Mouse (Mus musculus) limb, embryonic 13.5 days (tissue): ENCODE results near the gene Rab9b. TPM values are rescaled to one million over a fixed set of nuclear protein-coding genes. Genes with fewer than 3 reads are reported as not detected.

Experiments
- ATAC-seq: fragments of 200-750 bp; cut with Nextera tagmentation; 2 replicates; pipeline ENCODE4 v1.8.0; 2017; ENCODE audit warnings: low read depth, moderate number of reproducible peaks, moderate TSS enrichment; ENCODE audit not compliant: low FRiP score
- H3K27ac ChIP-seq: fragments of 300-500 bp; sonication (generic); 2 replicates; pipeline ENCODE4 v1.5.1; 2015; ENCODE audit warnings: inconsistent platforms, mild to moderate bottlenecking, moderate library complexity
- H3K27me3 ChIP-seq: fragments of 300-500 bp; sonication (generic); 2 replicates; pipeline ENCODE4 v1.6.1; 2015; ENCODE audit warnings: mild to moderate bottlenecking, inconsistent platforms
- H3K36me3 ChIP-seq: fragments of 300-500 bp; sonication (generic); 2 replicates; pipeline ENCODE4 v1.6.1; 2015; ENCODE audit warnings: inconsistent platforms, mild to moderate bottlenecking, moderate library complexity
- H3K4me1 ChIP-seq: fragments of 300-500 bp; sonication (generic); 2 replicates; pipeline ENCODE4 v1.6.1; 2015; ENCODE audit warnings: inconsistent platforms
- H3K4me2 ChIP-seq: fragments of 300-500 bp; sonication (generic); replicated peaks from 2 replicates; pipeline ENCODE4 v1.6.1; 2015; ENCODE audit warnings: inconsistent platforms, mild to moderate bottlenecking, moderate library complexity
- H3K4me3 ChIP-seq: fragments of 300-500 bp; sonication (generic); 2 replicates; pipeline ENCODE4 v1.5.1; 2015; ENCODE audit warnings: moderate library complexity, mild to moderate bottlenecking, inconsistent platforms
- H3K9ac ChIP-seq: fragments of 300-500 bp; sonication (generic); 2 replicates; pipeline ENCODE4 v1.6.1; 2015; ENCODE audit warnings: mild to moderate bottlenecking, inconsistent platforms
- H3K9me3 ChIP-seq: fragments of 300-500 bp; sonication (generic); 2 replicates; pipeline ENCODE4 v1.6.1; 2016; ENCODE audit warnings: inconsistent platforms
- WGBS: fragments of 180-500 bp; shearing (Covaris S2); methylation state at CpG from one replicate; pipeline ENCODE4 v1.1.7; 2015; 5-methylcytosine and 5-hydroxymethylcytosine counted together
- polyA plus RNA-seq: library from polyadenylated mRNA; unstranded; fragments of >200 nt; fragmentation: Nextera tagmentation; extraction: Ambion mirVana; gene quantifications from 2 replicates; pipeline ENCODE4 v1.2.1, GENCODE M21; 2015

Gene Rab9b
- polyA plus RNA-seq = 0.22 and 0.46 TPM in 2 replicates

DNA sequence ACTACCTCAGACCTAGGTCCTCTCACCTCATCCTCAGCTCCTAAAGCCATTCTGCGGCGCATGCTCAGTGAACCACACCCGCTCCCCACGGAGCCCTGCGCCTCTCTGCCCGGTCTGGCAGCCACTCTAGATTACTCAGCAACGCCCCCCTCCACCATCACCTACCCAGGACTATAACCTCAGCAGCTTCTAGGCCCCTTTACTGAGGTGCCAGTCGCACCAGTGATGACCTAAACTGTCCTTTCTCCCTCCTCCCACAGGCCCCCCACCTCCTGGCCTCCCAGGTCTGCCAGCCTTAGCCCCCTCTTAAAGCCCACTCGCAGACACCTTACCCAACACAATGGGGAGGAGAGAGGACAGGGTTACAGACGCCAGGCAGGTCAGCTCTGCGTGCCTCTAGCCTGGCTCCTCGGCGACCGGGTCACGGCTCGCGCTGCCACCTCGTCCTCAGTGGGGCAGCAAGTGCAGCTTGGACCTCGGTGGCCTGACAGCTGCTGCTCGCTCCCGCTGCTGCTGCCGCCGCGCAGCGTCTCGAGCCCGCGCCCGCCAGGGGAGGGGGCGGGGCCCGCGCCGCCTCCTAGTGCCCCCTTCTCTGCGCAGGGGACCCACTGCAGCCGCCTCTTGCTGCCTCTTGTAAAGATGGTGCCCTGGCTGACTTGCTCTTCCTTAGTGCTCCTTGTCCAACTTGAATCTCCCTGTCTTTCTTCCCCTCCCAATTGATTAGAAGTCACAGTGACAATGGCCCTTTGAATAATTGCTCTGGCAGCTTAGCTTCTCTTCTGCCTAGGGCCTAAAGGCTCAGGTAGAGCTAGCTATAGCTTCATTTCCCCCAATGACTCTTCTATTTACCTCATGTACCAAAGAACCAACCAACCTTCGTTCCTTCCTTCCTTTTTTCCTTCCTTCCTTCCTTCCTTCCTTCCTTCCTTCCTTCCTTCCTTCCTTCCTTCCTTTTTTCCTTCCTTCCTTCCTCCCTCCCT, at the start of gene Rab9b:
Gene Rab9b, minus strand, starts transcription at position 695 of the 980 bp plus-strand sequence.
- Histone ChIP-seq H3K4me2 (peak within 1 kb of the TSS; percentile 74), H3K4me3 (peak within 1 kb of the TSS; percentile 49), H3K9me3 (no peaks in the 10 kb centered on the region), H3K36me3 (no peaks in the 10 kb centered on the region), H3K27me3 (peaks cover 22% of the 10 kb centered on the region), H3K4me1 (no peaks in the 10 kb centered on the region), H3K9ac (peak within 1 kb of the TSS; percentile 50), H3K27ac (no peak within 1 kb of the TSS)
- ATAC-seq = peak; percentile 71
- WGBS = 14% methylated on average over 28 of the region's 36 CpGs

DNA sequence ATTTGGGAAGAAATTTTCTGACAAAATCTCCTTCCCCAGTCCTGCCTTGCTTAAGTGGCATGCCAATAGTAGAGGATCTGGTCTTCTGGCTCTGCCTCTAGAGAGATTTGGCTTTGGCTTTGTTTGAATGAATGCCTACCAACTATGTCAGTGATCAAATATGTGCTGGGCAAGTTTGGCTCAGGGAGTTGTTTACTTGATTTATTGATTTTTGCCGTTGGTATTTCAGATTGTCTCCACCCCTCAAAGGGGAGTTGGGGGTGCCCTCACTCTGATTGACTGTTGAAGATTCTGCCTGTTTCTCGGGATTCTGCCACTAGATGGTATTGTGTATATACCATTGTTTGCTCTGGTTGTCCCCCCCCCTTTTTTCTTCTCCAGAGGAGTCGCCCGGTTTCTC, 35.8 kb upstream of the Rab9b start:
- Histone ChIP-seq H3K4me1 (no peaks in the 10 kb centered on the region), H3K9ac (no peak overlapping the region), H3K9me3 (no peaks in the 10 kb centered on the region), H3K4me3 (no peak overlapping the region), H3K27me3 (no peaks in the 10 kb centered on the region), H3K27ac (no peak overlapping the region), H3K36me3 (no peaks in the 10 kb centered on the region), H3K4me2 (no peak overlapping the region)
- 61% methylated on average over 4 of the region's 4 CpGs for WGBS
- ATAC-seq = no peak

DNA sequence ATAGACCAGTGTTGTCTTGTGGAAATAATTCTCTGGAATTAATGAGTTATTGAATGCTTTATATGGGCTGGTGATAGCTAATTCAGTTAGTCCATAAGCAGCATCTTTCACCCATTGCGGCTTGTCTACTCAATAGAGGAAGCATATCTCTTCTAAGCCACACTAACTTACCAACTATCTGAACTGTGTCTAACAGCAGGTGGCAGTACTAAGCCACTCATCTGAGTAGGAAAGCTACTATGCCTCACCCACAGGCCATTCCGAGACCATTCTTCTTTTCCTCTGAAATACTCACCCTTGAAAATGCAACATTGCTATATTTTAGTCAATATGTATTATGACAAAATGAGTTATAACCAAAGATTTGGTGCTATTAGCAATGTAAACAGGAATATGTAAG, 27.2 kb upstream of the Rab9b start:
- H3K9ac ChIP-seq = no peak overlapping the region
- H3K9me3 ChIP-seq = no peaks in the 10 kb centered on the region
- no peaks in the 10 kb centered on the region; the same call in 1 of the 2 replicates for H3K27me3 ChIP-seq
- 61% methylated on average over 2 of the region's 2 CpGs for WGBS
- no peaks in the 10 kb centered on the region for H3K36me3 ChIP-seq
- no peak for ATAC-seq
- H3K4me3 ChIP-seq = no peak overlapping the region
- no peak overlapping the region for H3K27ac ChIP-seq
- no peak overlapping the region for H3K4me2 ChIP-seq
- H3K4me1 ChIP-seq = no peaks in the 10 kb centered on the region

DNA sequence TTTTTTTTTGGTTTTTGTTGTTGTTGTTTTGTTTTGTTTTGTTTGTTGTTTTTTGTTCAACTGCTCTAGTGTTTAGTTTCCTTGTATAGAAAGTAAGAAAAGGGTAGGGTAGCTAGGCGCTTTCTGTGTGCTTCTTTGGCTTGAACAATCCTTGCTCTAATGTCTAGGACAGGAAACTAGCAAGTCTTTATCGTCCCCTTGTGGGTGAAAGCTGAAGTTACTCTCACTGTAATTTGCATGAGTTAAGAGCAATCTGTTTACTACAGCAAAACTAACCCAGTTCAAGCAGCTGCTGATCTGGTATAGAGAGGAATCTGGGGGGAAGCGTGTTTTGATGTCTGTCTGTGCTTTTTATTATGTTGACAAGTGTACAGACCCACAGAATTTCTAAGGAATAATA, 18.3 kb downstream of the Rab9b start:
- Histone ChIP-seq H3K9ac (no peak overlapping the region), H3K4me1 (no peaks in the 10 kb centered on the region), H3K27me3 (no peaks in the 10 kb centered on the region), H3K9me3 (no peaks in the 10 kb centered on the region), H3K36me3 (no peaks in the 10 kb centered on the region), H3K4me2 (no peak overlapping the region), H3K27ac (no peak overlapping the region), H3K4me3 (no peak overlapping the region)
- ATAC-seq = no peak
- WGBS = 38% methylated on average over 3 of the region's 3 CpGs

DNA sequence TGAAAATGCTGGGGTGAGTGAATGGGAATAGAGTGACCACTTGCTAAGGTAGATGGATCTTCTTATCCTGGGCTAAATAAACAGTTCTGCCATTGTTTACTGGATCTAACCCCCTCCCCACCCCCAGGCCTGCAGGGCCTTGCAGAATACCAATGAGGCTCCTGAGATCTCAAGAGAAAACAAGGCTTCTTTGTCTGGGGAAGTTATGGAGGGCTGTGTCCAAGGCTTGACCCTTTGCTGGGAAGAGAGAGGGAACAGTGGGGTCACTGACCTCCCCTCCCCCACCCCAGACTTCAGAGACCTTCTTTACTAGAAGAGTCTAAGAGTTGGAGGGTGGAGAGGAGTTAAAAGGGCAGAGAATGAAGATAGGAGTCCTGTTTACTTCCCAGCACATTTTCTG, 39.9 kb downstream of the Rab9b start:
- no peak overlapping the region for H3K9ac ChIP-seq
- H3K4me3 ChIP-seq = no peak overlapping the region
- no peak for ATAC-seq
- H3K4me1 ChIP-seq = no peaks in the 10 kb centered on the region
- H3K4me2 ChIP-seq = no peak overlapping the region
- H3K27ac ChIP-seq = no peak overlapping the region
- no peaks in the 10 kb centered on the region for H3K9me3 ChIP-seq
- H3K36me3 ChIP-seq = no peaks in the 10 kb centered on the region
- H3K27me3 ChIP-seq = peaks cover 10% of the 10 kb centered on the region; the same call in 1 of the 2 replicates

DNA sequence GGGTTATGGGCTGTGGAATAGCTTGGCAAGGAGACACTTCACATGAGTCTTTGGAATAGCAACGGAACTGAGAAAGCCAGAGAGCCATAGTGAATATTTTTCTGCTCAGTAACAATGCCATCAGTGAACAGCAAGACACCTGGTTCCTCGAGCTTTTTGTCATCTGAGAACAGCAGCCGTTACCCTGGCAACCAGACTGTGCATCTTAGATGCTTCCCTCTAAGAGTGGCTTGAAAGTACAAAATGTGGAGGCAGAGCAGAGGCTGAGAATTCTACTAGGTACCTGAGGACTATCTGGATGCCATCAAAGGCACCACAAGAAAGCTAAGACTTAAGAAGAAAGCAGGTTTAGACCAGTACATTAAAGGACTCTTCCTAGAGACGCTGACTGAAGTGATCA, 43.5 kb downstream of the Rab9b start:
- 64% methylated on average over 4 of the region's 4 CpGs for WGBS
- Histone ChIP-seq H3K36me3 (no peaks in the 10 kb centered on the region), H3K9ac (no peak overlapping the region), H3K9me3 (no peaks in the 10 kb centered on the region), H3K4me1 (no peaks in the 10 kb centered on the region), H3K4me3 (no peak overlapping the region), H3K4me2 (no peak overlapping the region), H3K27me3 (peaks cover 6% of the 10 kb centered on the region; the same call in 1 of the 2 replicates), H3K27ac (no peak overlapping the region)
- ATAC-seq = no peak

DNA sequence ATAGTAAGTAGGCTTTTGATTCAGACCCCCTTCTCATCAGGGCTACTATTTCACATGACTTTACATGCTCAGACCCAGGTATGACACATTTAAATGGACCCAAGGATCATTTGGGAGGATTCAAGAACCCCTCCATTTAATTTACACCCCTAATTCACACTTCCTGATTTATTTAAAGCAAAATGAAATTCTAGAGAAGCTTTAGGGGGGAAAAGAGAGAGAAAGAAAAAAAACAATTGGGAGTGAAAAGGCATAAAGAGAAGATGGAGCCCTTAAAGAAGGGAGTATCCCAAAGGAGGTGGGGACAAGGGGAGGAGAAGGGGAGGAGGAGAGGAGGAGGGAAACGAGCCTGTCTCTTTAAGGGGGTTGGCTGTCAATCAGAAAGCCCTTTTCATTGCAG, 46.2 kb downstream of the Rab9b start, which contains the start of gene Plp1:
Gene Plp1, plus strand, starts transcription at position 301 of the 400 bp plus-strand sequence.
- Histone ChIP-seq H3K27me3 (peaks cover 19% of the 10 kb centered on the region; the same call in 1 of the 2 replicates), H3K4me2 (no peak within 1 kb of the TSS), H3K27ac (no peak within 1 kb of the TSS), H3K9me3 (no peaks in the 10 kb centered on the region), H3K36me3 (no peaks in the 10 kb centered on the region), H3K9ac (no peak within 1 kb of the TSS), H3K4me1 (no peaks in the 10 kb centered on the region), H3K4me3 (no peak within 1 kb of the TSS)
- ATAC-seq = no peak
- WGBS = 44% methylated on average over 1 of the region's 1 CpGs

DNA sequence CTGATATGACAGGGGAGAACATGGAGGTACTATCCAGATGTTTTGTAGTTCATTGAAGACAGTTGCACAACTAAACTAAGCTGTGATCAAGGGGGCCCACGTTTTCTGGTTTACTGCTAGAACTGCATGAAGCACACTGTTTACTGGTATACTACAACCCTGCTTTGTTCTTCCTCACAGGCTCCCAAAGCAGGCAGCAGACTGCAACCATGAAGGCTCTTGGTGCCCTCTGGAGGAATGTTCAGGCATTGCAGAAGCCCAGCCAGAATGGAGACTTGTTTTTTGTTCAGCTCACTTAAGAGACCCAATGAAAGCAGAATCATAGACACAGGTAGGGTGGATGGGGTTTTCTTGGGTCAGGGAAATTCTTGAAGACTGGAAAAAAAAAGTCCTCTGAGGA, 48.3 kb downstream of the Rab9b start:
- Histone ChIP-seq H3K4me2 (no peak overlapping the region), H3K4me1 (no peaks in the 10 kb centered on the region), H3K9ac (no peak overlapping the region), H3K27me3 (peaks cover 19% of the 10 kb centered on the region; the same call in 1 of the 2 replicates), H3K27ac (no peak overlapping the region), H3K4me3 (no peak overlapping the region), H3K36me3 (no peaks in the 10 kb centered on the region), H3K9me3 (no peaks in the 10 kb centered on the region)
- 9% methylated on average over 1 of the region's 1 CpGs for WGBS
- ATAC-seq = peak; percentile 44; the same call in 1 of the 2 replicates

DNA sequence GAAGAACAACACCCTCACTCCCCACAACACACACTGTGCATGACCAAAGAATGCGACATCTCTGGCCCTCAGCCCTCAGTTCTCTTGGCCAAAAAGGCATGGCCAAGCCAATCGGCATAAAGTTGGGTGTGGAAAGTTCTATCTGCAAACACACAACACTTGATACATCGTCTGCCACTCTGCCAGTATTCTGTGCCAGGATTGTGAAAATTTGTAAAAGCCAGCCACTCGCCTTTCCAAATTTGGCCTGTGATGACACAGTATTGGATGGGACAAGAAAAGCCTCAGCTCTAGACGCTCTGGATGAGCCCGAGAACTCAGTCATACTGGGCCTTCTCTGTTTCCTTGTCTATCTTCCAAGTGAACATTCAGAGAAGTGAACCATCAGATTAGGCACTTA, 48.8 kb downstream of the Rab9b start:
- Histone ChIP-seq H3K36me3 (no peaks in the 10 kb centered on the region), H3K4me2 (no peak overlapping the region), H3K9me3 (no peaks in the 10 kb centered on the region), H3K27me3 (peaks cover 19% of the 10 kb centered on the region; the same call in 1 of the 2 replicates), H3K4me1 (no peaks in the 10 kb centered on the region), H3K9ac (no peak overlapping the region), H3K4me3 (no peak overlapping the region), H3K27ac (no peak overlapping the region)
- 93% methylated on average over 6 of the region's 6 CpGs for WGBS
- no peak for ATAC-seq

Other genes starting within 250 kb of the Rab9b start
- 13.8 and 14.9 TPM in 2 replicates for gene Tceal1, start 160.8 kb downstream of the Rab9b start, polyA plus RNA-seq
- 676 and 684 TPM in 2 replicates for gene Morf4l2, start 125.1 kb downstream of the Rab9b start, polyA plus RNA-seq
- gene Glra4, start 88.6 kb downstream of the Rab9b start, polyA plus RNA-seq = 0.10 and 0.20 TPM in 2 replicates
- gene Plp1, start 46.1 kb downstream of the Rab9b start, polyA plus RNA-seq = 7.3 and 7.6 TPM in 2 replicates
- gene H2bfm, start 58.6 kb upstream of the Rab9b start, polyA plus RNA-seq = not detected in 2 replicates
- 76.7 and 90.3 TPM in 2 replicates for gene Tmsb15b2, start 106.7 kb upstream of the Rab9b start, polyA plus RNA-seq
- gene Tmsb15l, start 108.1 kb upstream of the Rab9b start, polyA plus RNA-seq = 7.3 and 7.8 TPM in 2 replicates
- gene Tmsb15b1, start 108.1 kb upstream of the Rab9b start, polyA plus RNA-seq = 34.6 and 37.4 TPM in 2 replicates
- gene Zcchc18, start 124.4 kb upstream of the Rab9b start, polyA plus RNA-seq = 34.6 and 37.0 TPM in 2 replicates
- 12.4 and 14.8 TPM in 2 replicates for gene Slc25a53, start 169.5 kb upstream of the Rab9b start, polyA plus RNA-seq
- 8.7 and 9.4 TPM in 2 replicates for gene Fam199x, start 180.8 kb upstream of the Rab9b start, polyA plus RNA-seq